Mouse (Mus musculus) ES-Bruce4 (cell line): Measurements from ENCODE around the gene Pnrc1. TPM values are rescaled to one million over a fixed set of nuclear protein-coding genes. Genes with fewer than 3 reads are reported as not detected.

Source experiments
- H3K27ac ChIP-seq: 2 replicates; pipeline ENCODE4 v1.5.1; 2012; ENCODE audit warnings: low read length, inconsistent platforms; ENCODE audit not compliant: insufficient read depth
- H3K27me3 ChIP-seq: 2 replicates; pipeline ENCODE4 v1.6.1; 2012; ENCODE audit warnings: mild to moderate bottlenecking, low read length, inconsistent platforms; ENCODE audit not compliant: control insufficient read depth, poor library complexity, insufficient read depth, severe bottlenecking
- H3K36me3 ChIP-seq: 2 replicates; pipeline ENCODE4 v1.6.1; 2012; ENCODE audit warnings: inconsistent platforms, mild to moderate bottlenecking, low read length, moderate library complexity; ENCODE audit not compliant: control insufficient read depth, poor library complexity, insufficient read depth, severe bottlenecking
- H3K4me1 ChIP-seq: one replicate; pipeline ENCODE4 v1.8.1; 2011; ENCODE audit warnings: low read length; ENCODE audit not compliant: control insufficient read depth, insufficient read depth
- H3K4me3 ChIP-seq: 2 replicates; pipeline ENCODE4 v1.5.1; 2011; ENCODE audit warnings: low read depth, mild to moderate bottlenecking, low read length
- H3K9ac ChIP-seq: 2 replicates; pipeline ENCODE4 v1.6.1; 2012; ENCODE audit warnings: low read depth, mild to moderate bottlenecking, inconsistent platforms; ENCODE audit not compliant: poor library complexity, severe bottlenecking
- H3K9me3 ChIP-seq: replicated peaks from 2 replicates; pipeline ENCODE4 v1.6.1; 2012; ENCODE audit warnings: mild to moderate bottlenecking, low read length, inconsistent platforms; ENCODE audit not compliant: control insufficient read depth, poor library complexity, insufficient read depth, severe bottlenecking
- CTCF ChIP-seq: IDR thresholded peaks from one replicate; pipeline ENCODE4 v1.8.1; 2011; ENCODE audit warnings: low read depth, low read length
- EP300 ChIP-seq: IDR thresholded peaks from 2 replicates; pipeline ENCODE4 v1.6.1; 2011; ENCODE audit warnings: low read depth, low read length; ENCODE audit not compliant: insufficient read depth
- POLR2A ChIP-seq: IDR thresholded peaks from one replicate; pipeline ENCODE4 v1.8.1; 2011; ENCODE audit warnings: low read length; ENCODE audit not compliant: insufficient read depth
- polyA plus RNA-seq: library from polyadenylated mRNA; stranded (reverse); fragments of >200 nt; gene quantifications from 2 replicates; pipeline ENCODE4 v1.2.4, GENCODE M21; 2011; ENCODE audit warnings: low read depth; ENCODE audit not compliant: missing spikeins, insufficient read depth, insufficient read length

The Pnrc1 gene
- polyA plus RNA-seq, 1 experiment, result 72.9 TPM

DNA sequence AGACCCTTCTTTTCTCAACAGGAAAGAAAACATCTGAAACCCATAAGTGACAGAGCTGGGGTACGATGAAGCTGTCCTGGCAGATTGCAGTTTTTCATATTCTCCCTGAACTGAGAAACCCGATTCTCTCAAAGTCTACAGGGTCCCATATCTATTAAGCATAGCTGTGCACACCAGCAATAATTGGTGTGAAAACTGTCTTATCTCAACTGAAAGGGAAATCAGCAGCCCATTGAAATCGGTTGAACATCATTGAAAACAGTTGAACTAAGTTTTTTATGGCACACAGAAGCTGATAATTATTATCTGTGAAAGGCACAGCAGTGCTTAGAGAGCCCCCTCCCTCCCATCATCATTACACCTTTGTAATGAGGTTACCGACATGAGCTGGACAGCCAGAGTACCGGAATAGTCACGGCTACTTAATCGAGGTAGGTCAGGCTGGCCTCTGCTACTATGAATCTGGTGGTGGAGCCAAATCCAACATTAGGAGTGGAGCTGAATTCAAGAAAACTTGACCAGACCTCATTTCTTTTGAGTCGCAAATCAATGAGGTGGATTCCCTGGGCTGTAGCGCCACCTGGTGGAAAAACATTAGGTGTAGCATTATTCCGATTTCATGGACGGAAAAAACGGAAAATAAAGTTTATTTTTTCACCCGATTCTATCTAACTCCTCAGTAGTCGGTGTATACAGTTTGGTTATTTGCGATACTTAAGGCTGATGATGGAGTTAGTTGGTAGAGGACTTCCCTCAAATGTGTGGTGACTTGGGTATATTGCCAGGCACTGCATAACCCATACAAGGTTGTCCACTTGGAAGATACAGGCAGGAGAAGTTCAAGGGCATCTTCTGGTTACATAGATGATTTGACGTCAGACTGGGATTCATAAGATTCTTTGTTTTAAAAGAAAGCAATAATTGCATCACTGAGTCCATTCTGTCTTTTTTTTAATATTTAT, 2.7 kb upstream of the Pnrc1 start:
- Histone ChIP-seq H3K4me3 (no peak overlapping the region), H3K9ac (no peak overlapping the region)

DNA sequence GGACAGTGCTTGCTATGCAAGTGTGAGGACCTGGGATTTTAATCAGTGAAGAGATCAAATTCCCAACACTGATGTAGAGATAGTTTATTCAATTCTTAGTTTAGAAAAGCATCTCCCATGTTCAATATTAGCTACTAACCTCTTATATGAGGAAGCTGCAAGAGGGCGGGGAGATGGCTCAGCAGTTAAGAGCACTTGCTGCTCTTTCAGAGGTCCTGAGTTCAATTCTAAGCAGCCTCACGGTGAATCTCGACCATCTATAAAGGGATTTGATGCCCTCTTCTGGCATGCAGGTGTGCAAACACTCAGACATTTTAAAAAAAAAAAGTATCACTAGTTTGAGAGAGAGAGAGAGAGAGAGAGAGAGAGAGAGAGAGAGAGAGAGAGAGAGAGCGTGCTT, 915 bp upstream of the Pnrc1 start:
- Histone ChIP-seq H3K4me3 (no peak overlapping the region), H3K27me3 (no peaks in the 10 kb centered on the region), H3K27ac (no peak overlapping the region), H3K36me3 (no peaks in the 10 kb centered on the region), H3K9ac (no peak overlapping the region), H3K9me3 (no peaks in the 10 kb centered on the region), H3K4me1 (peaks cover 1% of the 10 kb centered on the region)
- no peak for TF ChIP-seq POLR2A
- peak; percentile 1 for TF ChIP-seq CTCF
- TF ChIP-seq EP300, result no peak

More for the DNA sequence above, 2.7 kb upstream of the Pnrc1 start:
- TF ChIP-seq POLR2A, result no peak
- peak; percentile 12 for TF ChIP-seq CTCF
- TF ChIP-seq EP300, result no peak
- H3K9me3 ChIP-seq, result no peaks in the 10 kb centered on the region
- H3K27ac ChIP-seq, result no peak overlapping the region
- H3K27me3 ChIP-seq, result no peaks in the 10 kb centered on the region
- peaks cover 1% of the 10 kb centered on the region for H3K4me1 ChIP-seq
- no peaks in the 10 kb centered on the region for H3K36me3 ChIP-seq

DNA sequence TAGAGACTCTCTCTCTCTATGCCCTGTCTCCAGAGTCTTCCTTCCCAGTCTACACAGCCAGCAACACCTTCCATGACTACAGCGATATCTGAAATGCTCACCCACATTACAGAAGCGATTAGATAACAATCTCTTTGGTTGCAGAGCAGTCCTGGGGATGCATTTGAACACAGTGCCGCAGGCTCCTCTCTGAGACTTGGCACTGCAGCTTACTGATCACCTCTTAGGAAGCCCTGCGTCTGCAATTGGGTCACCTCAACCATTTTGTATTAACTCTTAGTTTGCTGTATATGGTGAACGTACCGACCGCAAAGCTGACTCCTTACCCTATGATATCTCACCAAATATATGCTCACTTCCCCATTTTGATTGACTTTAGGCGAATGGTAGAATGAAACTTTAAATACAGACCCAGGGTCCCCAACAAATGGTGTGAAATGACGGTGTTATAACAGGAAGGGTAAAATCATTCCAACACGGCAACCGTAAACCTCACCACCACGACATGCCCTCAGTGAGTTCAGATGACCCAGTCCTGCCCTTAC, 785 bp downstream of the Pnrc1 start:
- no peaks in the 10 kb centered on the region for H3K36me3 ChIP-seq
- H3K27ac ChIP-seq, result no peak overlapping the region
- H3K27me3 ChIP-seq, result no peaks in the 10 kb centered on the region
- TF ChIP-seq CTCF, result no peak
- no peak for TF ChIP-seq EP300
- TF ChIP-seq POLR2A, result no peak
- no peak overlapping the region for H3K9ac ChIP-seq
- H3K4me1 ChIP-seq, result peaks cover 1% of the 10 kb centered on the region
- H3K4me3 ChIP-seq, result no peak overlapping the region
- H3K9me3 ChIP-seq, result no peaks in the 10 kb centered on the region

DNA sequence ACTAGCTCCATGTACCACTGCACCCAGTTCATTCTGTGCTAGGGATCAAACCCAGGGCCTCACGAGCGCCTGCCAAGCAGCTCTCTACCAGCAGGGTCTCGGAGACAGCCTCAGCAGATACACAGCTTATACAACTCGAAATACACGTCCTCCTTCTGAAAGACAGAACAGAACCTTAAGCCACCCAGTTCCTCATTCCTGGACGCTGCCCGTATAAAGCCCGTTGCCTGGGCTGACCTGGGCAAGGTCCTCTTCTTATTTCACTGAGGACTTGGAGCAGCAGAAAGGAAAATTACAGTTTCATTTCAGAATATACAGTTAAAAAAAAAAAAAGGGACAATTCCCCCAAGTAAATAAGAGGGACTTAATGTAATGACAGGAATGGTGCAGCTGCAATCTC, 4.5 kb downstream of the Pnrc1 start:
- Histone ChIP-seq H3K4me3 (no peak overlapping the region), H3K27ac (no peak overlapping the region)
- TF ChIP-seq POLR2A (no peak), CTCF (no peak), EP300 (no peak)

DNA sequence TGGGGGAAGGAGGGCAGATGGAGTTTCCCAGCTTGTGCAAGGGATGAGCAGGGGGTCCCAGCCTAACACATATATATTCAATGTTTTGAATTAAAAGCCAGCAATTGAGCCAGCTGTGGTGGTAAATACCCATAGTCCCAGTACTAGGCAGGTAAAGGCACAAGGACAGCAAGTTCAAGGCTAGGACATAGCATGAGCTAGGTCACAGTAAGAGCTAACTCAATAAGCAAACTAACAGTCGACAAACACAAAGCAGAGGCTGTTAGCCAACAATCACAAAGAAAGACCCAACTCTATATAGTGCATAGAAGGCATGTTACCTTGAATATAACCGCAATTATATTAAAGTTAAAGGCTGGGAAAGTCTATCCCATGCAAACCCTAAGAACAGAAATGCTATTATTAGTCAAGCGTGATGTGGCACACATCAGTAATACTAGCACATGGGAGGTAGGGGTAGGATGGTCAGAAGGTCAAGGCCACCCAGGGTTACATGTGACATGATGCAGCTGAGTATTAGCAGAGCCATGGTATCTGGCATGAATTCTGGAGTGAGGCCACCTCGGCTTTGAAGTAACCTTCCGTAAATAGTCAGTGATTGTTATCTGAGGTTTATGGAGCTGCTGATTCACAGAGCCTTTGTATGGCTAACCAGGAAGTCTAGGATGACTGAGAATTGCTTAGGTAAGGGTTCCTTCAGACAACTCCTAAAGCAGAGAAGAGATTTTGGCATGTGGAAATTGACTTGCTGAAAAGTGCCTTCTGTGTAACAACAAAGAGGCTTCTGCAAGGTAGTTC, 5.7 kb downstream of the Pnrc1 start:
- no peak overlapping the region for H3K27ac ChIP-seq
- TF ChIP-seq POLR2A (no peak), CTCF (no peak), EP300 (no peak)
- H3K4me3 ChIP-seq, result no peak overlapping the region

More for the DNA sequence above, 4.5 kb downstream of the Pnrc1 start:
- Histone ChIP-seq H3K9ac (no peak overlapping the region), H3K4me1 (no peaks in the 10 kb centered on the region), H3K36me3 (no peaks in the 10 kb centered on the region), H3K27me3 (no peaks in the 10 kb centered on the region), H3K9me3 (no peaks in the 10 kb centered on the region)

More for the DNA sequence above, 5.7 kb downstream of the Pnrc1 start:
- H3K9me3 ChIP-seq, result no peaks in the 10 kb centered on the region
- no peaks in the 10 kb centered on the region for H3K36me3 ChIP-seq
- no peaks in the 10 kb centered on the region for H3K27me3 ChIP-seq
- H3K4me1 ChIP-seq, result no peaks in the 10 kb centered on the region
- no peak overlapping the region for H3K9ac ChIP-seq
